Mouse (Mus musculus): Measurements from ENCODE around the gene Rpl36al. TPM values are rescaled to one million over a fixed set of nuclear protein-coding genes. Genes with fewer than 3 reads are reported as not detected.

The Rpl36al gene
- 381 and 387 TPM in 2 replicates for polyA plus RNA-seq (2014; fragmentation: Nextera tagmentation; extraction: Ambion mirVana)

DNA sequence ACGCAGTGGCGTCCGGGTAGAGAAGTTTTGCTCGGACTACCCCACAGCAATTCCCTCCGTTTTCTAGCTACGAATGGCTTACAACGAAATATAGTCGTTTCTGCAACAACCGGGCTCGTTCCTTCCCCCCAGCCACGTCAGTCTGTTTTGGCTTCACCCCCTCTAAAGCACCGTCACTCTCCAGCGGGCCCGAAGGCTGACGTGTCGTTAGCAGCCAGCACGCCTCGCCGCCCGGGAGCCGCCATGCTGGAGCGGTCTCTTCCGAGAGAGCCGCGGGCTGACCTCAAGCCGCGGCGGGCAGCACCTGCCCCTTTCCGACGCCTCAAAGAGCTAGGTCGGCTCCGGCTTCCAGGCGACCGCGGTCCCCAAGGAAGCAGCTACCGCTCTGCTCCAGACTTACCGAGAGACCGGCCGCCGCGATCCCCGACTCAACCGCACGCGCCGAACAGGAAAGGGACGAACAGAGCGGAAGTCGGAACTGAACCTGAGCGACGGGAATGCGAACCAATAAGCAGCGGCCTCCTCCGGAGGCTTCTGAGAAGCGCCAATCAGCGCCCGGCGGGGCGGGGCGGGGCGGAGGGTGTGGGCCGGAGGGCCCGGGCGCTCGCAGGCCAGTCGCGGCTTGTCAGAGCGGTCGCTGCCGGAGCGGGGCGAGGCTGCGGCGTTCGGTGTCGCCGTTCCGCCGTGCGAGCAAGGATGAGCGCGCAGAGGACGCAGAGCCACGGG, at the start of gene Rpl36al, which contains the start of gene Mgat2:
Gene Rpl36al, minus strand, starts transcription at position 501 of the 726 bp plus-strand sequence.
Gene Mgat2, plus strand, starts transcription at position 575 of the 726 bp plus-strand sequence.
- no peaks in the 10 kb centered on the region for H3K27me3 ChIP-seq (ENCODE audit: control insufficient read depth, insufficient read depth, low read length)
- peak within 1 kb of the TSS; percentile 82 for H3K4me3 ChIP-seq (ENCODE audit: low read depth, low read length)
- H3K36me3 ChIP-seq (ENCODE audit: control insufficient read depth, insufficient read depth, low read length): peaks cover 3% of the 10 kb centered on the region; the same call in 1 of the 2 replicates
- H3K4me2 ChIP-seq (ENCODE audit: low read depth, low read length): peak within 1 kb of the TSS; percentile 98
- H3K9ac ChIP-seq (replicated peaks; ENCODE audit: low read depth, low read length): peak within 1 kb of the TSS; percentile 90
- peak within 1 kb of the TSS; percentile 90 for H3K27ac ChIP-seq (ENCODE audit: low read depth, low read length)
- H3K9me3 ChIP-seq (ENCODE audit: control insufficient read depth, low read length): no peaks in the 10 kb centered on the region
- peaks cover 15% of the 10 kb centered on the region for H3K4me1 ChIP-seq (ENCODE audit: control insufficient read depth, insufficient read depth, low read length)
- ATAC-seq (ENCODE audit: low read depth): peak; percentile 99
- WGBS: under 1% methylated on average over 77 of the region's 84 CpGs

DNA sequence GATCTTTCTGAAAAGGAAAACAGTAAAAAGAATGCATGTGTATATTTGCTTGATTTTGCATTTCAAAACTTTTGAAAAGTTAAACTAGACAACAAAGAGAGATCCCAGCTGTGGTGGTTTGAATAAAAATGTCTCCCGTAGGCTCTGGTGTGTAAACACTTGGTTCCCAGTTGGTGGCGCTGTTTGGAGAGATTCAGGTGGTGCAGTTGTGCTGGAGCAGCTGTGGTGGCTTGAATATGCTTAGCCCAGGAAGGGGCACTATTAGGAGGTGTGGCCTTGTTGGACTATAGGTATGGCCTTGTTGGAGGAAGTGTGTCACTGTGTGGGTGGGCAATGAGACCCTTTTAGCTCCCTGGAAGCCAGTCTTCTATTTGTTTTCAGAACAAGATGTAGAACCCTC, 45.4 kb upstream of the Rpl36al start:
- no peak overlapping the region for H3K9ac ChIP-seq (replicated peaks; ENCODE audit: low read depth, low read length)
- WGBS: 66% methylated on average over 2 of the region's 2 CpGs
- H3K27ac ChIP-seq (ENCODE audit: low read depth, low read length): no peak overlapping the region
- ATAC-seq (ENCODE audit: low read depth): no peak
- H3K36me3 ChIP-seq (ENCODE audit: control insufficient read depth, insufficient read depth, low read length): no peaks in the 10 kb centered on the region
- H3K9me3 ChIP-seq (ENCODE audit: control insufficient read depth, low read length): no peaks in the 10 kb centered on the region
- no peaks in the 10 kb centered on the region for H3K27me3 ChIP-seq (ENCODE audit: control insufficient read depth, insufficient read depth, low read length)
- H3K4me2 ChIP-seq (ENCODE audit: low read depth, low read length): no peak overlapping the region
- H3K4me3 ChIP-seq (ENCODE audit: low read depth, low read length): no peak overlapping the region
- H3K4me1 ChIP-seq (ENCODE audit: control insufficient read depth, insufficient read depth, low read length): no peaks in the 10 kb centered on the region

DNA sequence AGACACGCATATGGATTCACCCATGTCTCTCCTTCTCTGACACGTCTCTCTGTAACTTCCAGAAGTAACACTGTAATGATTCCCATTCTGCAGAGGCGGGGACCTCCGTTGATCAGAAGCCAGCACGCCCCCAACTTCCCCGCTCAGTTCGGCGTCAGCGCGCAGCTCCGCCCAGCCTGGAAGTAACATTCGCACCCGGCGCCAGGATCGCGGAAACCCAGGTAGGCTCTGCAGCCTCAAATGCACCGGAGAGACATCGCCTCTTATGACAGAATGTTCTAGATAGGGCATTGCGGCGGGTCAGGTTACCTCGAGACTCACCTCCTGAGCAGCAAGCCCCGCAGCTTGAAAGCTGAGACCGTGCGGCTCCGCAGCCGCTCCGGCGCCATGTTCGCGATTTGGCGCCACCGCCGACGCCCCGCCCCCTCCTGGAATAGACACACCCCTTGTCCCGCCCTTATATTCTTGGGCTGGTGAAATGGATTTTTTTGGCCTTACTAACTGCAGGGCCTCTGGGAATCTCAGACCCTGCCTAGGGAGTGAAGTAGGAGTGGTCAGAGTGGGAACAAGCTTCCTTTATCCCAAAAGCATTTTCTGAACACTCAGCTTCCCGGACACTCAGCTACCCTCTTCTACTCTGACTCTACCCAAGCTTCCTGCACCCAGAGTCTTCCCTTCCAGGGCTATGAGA, 44.0 kb upstream of the Rpl36al start, which contains the start of gene Pole2:
Gene Pole2, minus strand, starts transcription at position 420 of the 691 bp plus-strand sequence.
- Histone ChIP-seq H3K4me2 (ENCODE audit: low read depth, low read length) (peak within 1 kb of the TSS; percentile 54), H3K4me1 (ENCODE audit: control insufficient read depth, insufficient read depth, low read length) (no peaks in the 10 kb centered on the region), H3K36me3 (ENCODE audit: control insufficient read depth, insufficient read depth, low read length) (no peaks in the 10 kb centered on the region), H3K9me3 (ENCODE audit: control insufficient read depth, low read length) (no peaks in the 10 kb centered on the region), H3K27ac (ENCODE audit: low read depth, low read length) (no peak within 1 kb of the TSS), H3K9ac (replicated peaks; ENCODE audit: low read depth, low read length) (peak within 1 kb of the TSS; percentile 48; the same call in 1 of the 2 replicates), H3K27me3 (ENCODE audit: control insufficient read depth, insufficient read depth, low read length) (no peaks in the 10 kb centered on the region), H3K4me3 (ENCODE audit: low read depth, low read length) (peak within 1 kb of the TSS; percentile 66)
- WGBS: under 1% methylated on average over 37 of the region's 37 CpGs
- peak; percentile 95 for ATAC-seq (ENCODE audit: low read depth)

DNA sequence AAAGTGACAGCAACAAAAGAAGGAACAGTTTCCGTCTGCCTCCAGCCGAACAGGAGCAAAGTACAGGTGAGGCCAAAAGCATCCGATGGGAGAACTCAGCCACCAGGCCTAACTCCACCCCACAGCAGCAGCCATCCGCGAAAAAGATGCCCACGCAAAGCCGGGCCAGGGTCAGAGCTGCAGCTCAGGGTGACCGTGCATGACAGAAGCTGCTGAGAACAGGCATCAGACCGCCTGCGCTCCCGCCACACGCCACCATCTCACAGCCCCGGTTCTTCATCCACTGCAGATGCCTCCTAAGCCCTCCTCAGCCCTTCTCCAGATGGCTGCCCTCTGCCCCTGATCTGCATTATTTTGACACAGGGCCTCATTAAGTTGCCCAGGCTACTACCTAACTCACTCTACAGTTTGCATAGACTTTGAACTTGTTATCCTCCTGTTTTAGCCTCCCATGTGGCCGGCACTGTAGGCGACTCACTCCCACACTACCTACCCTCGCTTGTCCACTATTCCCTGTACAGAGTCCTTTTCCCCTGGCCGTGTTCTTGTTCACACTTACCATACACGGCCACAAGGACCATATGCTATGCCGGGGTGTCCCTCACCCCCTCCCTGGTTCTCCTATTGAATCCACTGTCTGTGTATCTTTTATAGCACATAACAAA, 36.9 kb upstream of the Rpl36al start:
- Histone ChIP-seq H3K27ac (ENCODE audit: low read depth, low read length) (no peak overlapping the region), H3K4me2 (ENCODE audit: low read depth, low read length) (no peak overlapping the region), H3K27me3 (ENCODE audit: control insufficient read depth, insufficient read depth, low read length) (no peaks in the 10 kb centered on the region), H3K9ac (replicated peaks; ENCODE audit: low read depth, low read length) (no peak overlapping the region), H3K4me3 (ENCODE audit: low read depth, low read length) (no peak overlapping the region), H3K36me3 (ENCODE audit: control insufficient read depth, insufficient read depth, low read length) (no peaks in the 10 kb centered on the region), H3K4me1 (ENCODE audit: control insufficient read depth, insufficient read depth, low read length) (no peaks in the 10 kb centered on the region), H3K9me3 (ENCODE audit: control insufficient read depth, low read length) (no peaks in the 10 kb centered on the region)
- no peak for ATAC-seq (ENCODE audit: low read depth)
- 91% methylated on average over 19 of the region's 19 CpGs for WGBS

DNA sequence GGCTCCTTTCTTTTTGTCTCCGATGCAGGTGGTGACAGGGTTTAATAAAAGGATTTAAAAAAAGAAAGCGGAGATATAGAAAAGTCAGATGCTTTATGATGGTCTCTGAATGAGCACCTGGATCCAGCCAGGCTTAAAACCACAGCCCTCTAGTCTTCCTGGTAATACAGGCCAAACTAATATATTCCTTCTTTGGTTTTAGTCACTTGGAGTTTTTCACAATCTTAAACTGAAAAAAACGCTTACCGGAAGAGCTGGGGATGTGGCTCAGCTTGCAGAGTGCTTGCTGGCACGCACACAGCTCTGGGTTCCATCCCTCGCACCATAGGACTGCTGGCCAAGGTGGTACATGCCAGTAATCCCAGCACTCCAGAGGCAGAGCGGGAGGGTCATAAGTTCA, 32.7 kb upstream of the Rpl36al start:
- no peak overlapping the region for H3K9ac ChIP-seq (replicated peaks; ENCODE audit: low read depth, low read length)
- no peak overlapping the region for H3K4me2 ChIP-seq (ENCODE audit: low read depth, low read length)
- no peak for ATAC-seq (ENCODE audit: low read depth)

DNA sequence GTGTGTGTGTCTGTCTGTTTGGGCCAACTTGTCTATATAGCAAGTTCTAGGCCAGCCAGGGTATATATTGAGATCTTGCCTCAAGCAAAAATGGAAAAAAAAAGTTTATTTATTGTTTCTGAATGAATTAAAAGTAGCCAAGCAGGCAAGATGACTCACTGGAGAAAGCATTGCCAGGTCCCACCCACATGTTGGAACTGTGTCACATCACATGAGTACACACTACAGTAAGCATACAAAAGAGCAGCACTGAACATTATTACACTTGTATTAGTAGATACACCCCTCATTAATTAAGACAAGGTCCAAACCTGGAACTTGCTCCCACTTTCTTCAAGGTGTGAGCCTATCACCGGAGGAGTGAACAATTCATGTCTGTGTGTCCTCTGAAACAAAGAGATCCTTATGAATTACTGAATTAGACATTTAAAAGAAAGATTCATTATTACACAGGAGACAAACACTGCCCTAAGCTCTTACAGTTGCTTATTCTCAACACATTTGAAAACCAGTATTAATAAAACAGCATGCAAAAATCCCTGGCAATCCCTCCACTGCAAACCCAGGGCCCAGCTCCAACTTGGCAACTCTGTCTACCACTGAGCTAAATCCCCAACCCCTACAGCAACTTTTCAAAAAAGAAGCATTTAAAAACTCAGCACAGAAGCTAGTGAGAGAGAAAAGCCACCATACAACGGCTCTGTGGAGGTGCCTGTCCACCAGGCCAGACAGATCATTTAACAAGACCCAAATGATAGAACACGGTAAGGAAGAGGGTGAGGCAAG, 31.3 kb upstream of the Rpl36al start:
- H3K4me1 ChIP-seq (ENCODE audit: control insufficient read depth, insufficient read depth, low read length): no peaks in the 10 kb centered on the region
- H3K27ac ChIP-seq (ENCODE audit: low read depth, low read length): no peak overlapping the region
- WGBS: 91% methylated on average over 3 of the region's 3 CpGs

More for the DNA sequence above, 32.7 kb upstream of the Rpl36al start:
- no peak overlapping the region for H3K4me3 ChIP-seq (ENCODE audit: low read depth, low read length)
- H3K27me3 ChIP-seq (ENCODE audit: control insufficient read depth, insufficient read depth, low read length): no peaks in the 10 kb centered on the region
- no peaks in the 10 kb centered on the region for H3K4me1 ChIP-seq (ENCODE audit: control insufficient read depth, insufficient read depth, low read length)
- no peaks in the 10 kb centered on the region for H3K9me3 ChIP-seq (ENCODE audit: control insufficient read depth, low read length)
- no peak overlapping the region for H3K27ac ChIP-seq (ENCODE audit: low read depth, low read length)
- 95% methylated on average over 7 of the region's 7 CpGs for WGBS
- H3K36me3 ChIP-seq (ENCODE audit: control insufficient read depth, insufficient read depth, low read length): no peaks in the 10 kb centered on the region

DNA sequence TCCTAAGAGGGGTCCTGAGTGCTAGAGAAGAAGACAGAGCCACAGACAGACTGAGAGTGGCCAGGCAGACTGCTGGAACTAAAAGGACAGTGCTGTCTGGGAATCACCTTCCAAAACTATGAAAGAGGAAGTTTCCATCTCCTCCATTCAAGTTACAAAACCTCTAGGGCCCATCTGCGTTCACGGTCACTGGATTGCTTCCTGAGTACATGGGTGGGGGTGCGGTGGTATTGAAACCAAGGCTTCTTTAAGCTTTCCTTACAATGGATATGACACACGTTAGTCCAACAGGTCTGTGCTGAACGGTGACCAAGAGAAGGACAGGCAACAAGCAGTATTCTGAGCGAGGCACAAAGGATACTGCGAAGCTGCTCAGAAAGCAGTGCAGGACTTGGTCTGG, 30.5 kb upstream of the Rpl36al start:
- H3K36me3 ChIP-seq (ENCODE audit: control insufficient read depth, insufficient read depth, low read length): no peaks in the 10 kb centered on the region
- WGBS: 92% methylated on average over 7 of the region's 7 CpGs
- H3K4me2 ChIP-seq (ENCODE audit: low read depth, low read length): no peak overlapping the region
- no peaks in the 10 kb centered on the region for H3K27me3 ChIP-seq (ENCODE audit: control insufficient read depth, insufficient read depth, low read length)
- no peak overlapping the region for H3K9ac ChIP-seq (replicated peaks; ENCODE audit: low read depth, low read length)
- ATAC-seq (ENCODE audit: low read depth): no peak
- H3K9me3 ChIP-seq (ENCODE audit: control insufficient read depth, low read length): no peaks in the 10 kb centered on the region
- no peak overlapping the region for H3K4me3 ChIP-seq (ENCODE audit: low read depth, low read length)
- no peaks in the 10 kb centered on the region for H3K4me1 ChIP-seq (ENCODE audit: control insufficient read depth, insufficient read depth, low read length)
- H3K27ac ChIP-seq (ENCODE audit: low read depth, low read length): no peak overlapping the region

More for the DNA sequence above, 31.3 kb upstream of the Rpl36al start:
- no peaks in the 10 kb centered on the region for H3K27me3 ChIP-seq (ENCODE audit: control insufficient read depth, insufficient read depth, low read length)
- H3K36me3 ChIP-seq (ENCODE audit: control insufficient read depth, insufficient read depth, low read length): no peaks in the 10 kb centered on the region
- ATAC-seq (ENCODE audit: low read depth): no peak
- H3K9me3 ChIP-seq (ENCODE audit: control insufficient read depth, low read length): no peaks in the 10 kb centered on the region
- H3K4me2 ChIP-seq (ENCODE audit: low read depth, low read length): no peak overlapping the region
- H3K4me3 ChIP-seq (ENCODE audit: low read depth, low read length): no peak overlapping the region
- no peak overlapping the region for H3K9ac ChIP-seq (replicated peaks; ENCODE audit: low read depth, low read length)

DNA sequence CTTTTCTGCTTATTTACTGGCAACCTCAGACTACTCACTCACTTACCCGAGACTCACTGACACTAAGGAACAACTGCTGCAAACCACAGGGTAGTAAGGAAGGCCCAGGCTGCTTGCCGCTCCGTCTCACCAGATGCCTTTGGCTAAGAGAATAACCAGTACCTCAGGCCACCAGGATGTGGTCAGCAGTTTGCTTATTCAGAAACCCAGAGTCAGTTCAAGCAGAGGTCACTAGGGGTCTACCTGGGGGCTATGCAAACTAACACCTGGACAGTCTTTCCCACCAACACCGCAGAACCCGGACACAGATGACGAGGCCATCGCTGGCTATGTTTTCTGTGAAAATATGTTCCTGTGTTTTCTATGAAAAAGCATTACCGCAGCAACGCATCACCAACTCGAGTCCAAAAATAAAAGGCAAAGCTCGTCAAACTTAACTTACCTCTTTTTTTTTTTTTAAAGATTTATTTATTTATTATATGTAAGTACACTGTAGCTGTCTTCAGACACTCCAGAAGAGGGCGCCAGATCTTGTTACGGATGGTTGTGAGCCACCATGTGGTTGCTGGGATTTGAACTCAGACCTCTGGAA, 29.4 kb upstream of the Rpl36al start:
- Histone ChIP-seq H3K9ac (replicated peaks; ENCODE audit: low read depth, low read length) (no peak overlapping the region), H3K27ac (ENCODE audit: low read depth, low read length) (no peak overlapping the region), H3K4me1 (ENCODE audit: control insufficient read depth, insufficient read depth, low read length) (no peaks in the 10 kb centered on the region), H3K4me3 (ENCODE audit: low read depth, low read length) (no peak overlapping the region), H3K4me2 (ENCODE audit: low read depth, low read length) (no peak overlapping the region), H3K9me3 (ENCODE audit: control insufficient read depth, low read length) (no peaks in the 10 kb centered on the region), H3K27me3 (ENCODE audit: control insufficient read depth, insufficient read depth, low read length) (no peaks in the 10 kb centered on the region), H3K36me3 (ENCODE audit: control insufficient read depth, insufficient read depth, low read length) (no peaks in the 10 kb centered on the region)
- WGBS: 94% methylated on average over 13 of the region's 13 CpGs
- ATAC-seq (ENCODE audit: low read depth): no peak

Measured in neural tube, embryonic 14.5 days (tissue).